Mouse (Mus musculus) embryonic stem cell, embryonic (primary cell): ENCODE data around the gene Chml.

ENCODE experiments used
- CTCF ChIA-PET, 4 experiments: fragments of 300-600 bp in 2 of 4; fragments of 350-600 bp in 2 of 4; sonication (Branson Sonifier 250); formaldehyde crosslinking; loops; one replicate each; lab custom pipeline; 2022; ENCODE audit warnings: inconsistent platforms in 2 of 4; lab: Charles Lee
- POLR2A ChIA-PET, 4 experiments: fragments of 300-600 bp in 2 of 4; fragments of 350-600 bp in 2 of 4; sonication (Branson Sonifier 250); formaldehyde crosslinking; loops; one replicate each; lab custom pipeline; 2022; ENCODE audit warnings: antibody characterized with exemption in 4 of 4, inconsistent platforms in 1 of 4; lab: Charles Lee

Gene Chml

GRCm38 (mm10) chr1:175692246-175692996 is at the start of gene Chml, which contains the start of gene Opn3:
Gene Chml, minus strand, starts transcription at chr1:175692901.
Gene Opn3, minus strand, starts transcription at chr1:175692776.
- POLR2A ChIA-PET: interaction anchor here in 3 of 4 experiments (0.6 to 2.3 kb wide), 38 partner anchors 8 to 1122 kb away, joined by 3 to 22 read pairs (median 3); partner anchors contain the start of genes Fh1 (in 2 of the 3), Cep170 (in 1 of the 3) and Sdccag8 (in 1 of the 3)
- CTCF ChIA-PET: interaction anchor here in 1 of 4 experiments (1.0 kb wide), 1 partner anchor 232 kb away, joined by 3 read pairs; no protein-coding TSS in a partner anchor

- CTCF ChIA-PET: no interaction called here
- POLR2A ChIA-PET: interaction anchor here in 2 of 4 experiments (0.9 to 1.5 kb wide), 3 partner anchors 13 to 33 kb away, joined by 3 to 4 read pairs (median 3); partner anchors contain the start of genes Chml (in 1 of the 2) and Opn3 (in 1 of the 2)
These were observed 33.1 kb upstream of the Chml start for GRCm38 (mm10) chr1:175725771-175726170.

GRCm38 (mm10) chr1:175716832-175717231 is 24.1 kb upstream of the Chml start:
- CTCF ChIA-PET: no interaction called here
- POLR2A ChIA-PET: no interaction called here

- ChIA-PET CTCF (no interaction called here), POLR2A (interaction anchor here in 3 of 4 experiments (0.5 to 2.7 kb wide), 14 partner anchors 11 to 87 kb away, joined by 3 to 22 read pairs (median 4); partner anchors contain the start of genes Chml (in 3 of the 3), Opn3 (in 3 of the 3) and Fh1 (in 2 of the 3))
These were observed 19.7 kb upstream of the Chml start for GRCm38 (mm10) chr1:175712338-175712909.

- ChIA-PET CTCF (no interaction called here), POLR2A (interaction anchor here in 1 of 4 experiments (1.1 kb wide), 1 partner anchor 15 kb away, joined by 3 read pairs; the partner anchor contains the start of genes Chml and Opn3)
These were observed 15.3 kb upstream of the Chml start for GRCm38 (mm10) chr1:175708013-175708412.

- ChIA-PET POLR2A (interaction anchor here in 2 of 4 experiments (1.0 to 1.1 kb wide), 2 partner anchors 15 kb away, joined by 3 read pairs; partner anchors contain the start of genes Chml (in 2 of the 2) and Opn3 (in 2 of the 2)), CTCF (no interaction called here)
These were observed 14.9 kb upstream of the Chml start for GRCm38 (mm10) chr1:175707599-175707998.

- POLR2A ChIA-PET: interaction anchor here in 2 of 4 experiments (0.8 to 3.8 kb wide), 4 partner anchors 8 to 11 kb away, joined by 3 to 21 read pairs (median 4); partner anchors contain the start of genes Chml (in 2 of the 2) and Opn3 (in 2 of the 2)
- CTCF ChIA-PET: no interaction called here
These were observed 8.4 kb upstream of the Chml start for GRCm38 (mm10) chr1:175701145-175701544.

- POLR2A ChIA-PET: interaction anchor here (0.6 to 3.8 kb wide), 9 partner anchors 8 to 1387 kb away, joined by 3 to 21 read pairs (median 4); partner anchors contain the start of gene Opn3 (in 1 of the 4)
- CTCF ChIA-PET: interaction anchor here in 2 of 4 experiments (0.6 to 0.7 kb wide), 2 partner anchors 10 to 68 kb away, joined by 3 to 10 read pairs; no protein-coding TSS in a partner anchor
These were observed 7.1 kb upstream of the Chml start for GRCm38 (mm10) chr1:175699796-175700195.

- ChIA-PET CTCF (interaction anchor here in 1 of 4 experiments (0.7 kb wide), 1 partner anchor 68 kb away, joined by 10 read pairs; no protein-coding TSS in a partner anchor), POLR2A (interaction anchor here in 3 of 4 experiments (0.6 to 3.8 kb wide), 7 partner anchors 7 to 1387 kb away, joined by 3 to 21 read pairs (median 6); partner anchors contain the start of gene Opn3 (in 1 of the 3))
These were observed 6.7 kb upstream of the Chml start for GRCm38 (mm10) chr1:175699375-175699774.

- CTCF ChIA-PET: no interaction called here
- POLR2A ChIA-PET: no interaction called here
These were observed 5.6 kb upstream of the Chml start, which contains the start of gene Wdr64 for GRCm38 (mm10) chr1:175698293-175698692. Gene Wdr64, plus strand, starts transcription at chr1:175698593.

GRCm38 (mm10) chr1:175693429-175693960 is 794 bp upstream of the Chml start:
- ChIA-PET CTCF (interaction anchor here in 1 of 4 experiments (1.0 kb wide), 1 partner anchor 230 kb away, joined by 3 read pairs; no protein-coding TSS in a partner anchor), POLR2A (interaction anchor here in 3 of 4 experiments (0.7 to 2.3 kb wide), 30 partner anchors 8 to 1121 kb away, joined by 3 to 22 read pairs (median 3); partner anchors contain the start of genes Fh1 (in 2 of the 3), Cep170 (in 1 of the 3) and Sdccag8 (in 1 of the 3))

GRCm38 (mm10) chr1:175692997-175693361 is 278 bp upstream of the Chml start:
- ChIA-PET CTCF (interaction anchor here in 1 of 4 experiments (1.0 kb wide), 1 partner anchor 231 kb away, joined by 3 read pairs; no protein-coding TSS in a partner anchor), POLR2A (interaction anchor here (0.6 to 2.3 kb wide), 39 partner anchors 8 to 1122 kb away, joined by 3 to 22 read pairs (median 3); partner anchors contain the start of genes Fh1 (in 2 of the 4), Cep170 (in 1 of the 4) and Sdccag8 (in 1 of the 4))

GRCm38 (mm10) chr1:175691686-175692245 is 935 bp downstream of the Chml start:
- CTCF ChIA-PET: no interaction called here
- POLR2A ChIA-PET: interaction anchor here in 3 of 4 experiments (0.6 to 2.2 kb wide), 8 partner anchors 8 to 216 kb away, joined by 3 to 13 read pairs (median 5); partner anchors contain the start of gene Fh1 (in 1 of the 3)

GRCm38 (mm10) chr1:175680995-175681394 is 11.7 kb downstream of the Chml start:
- CTCF ChIA-PET: no interaction called here
- POLR2A ChIA-PET: interaction anchor here in 2 of 4 experiments (0.6 to 1.4 kb wide), 5 partner anchors 12 to 1849 kb away, joined by 3 to 10 read pairs (median 4); partner anchors contain the start of genes Chml (in 2 of the 2) and Opn3 (in 2 of the 2)

- ChIA-PET POLR2A (interaction anchor here in 2 of 4 experiments (1.3 to 1.9 kb wide), 3 partner anchors 8 to 15 kb away, joined by 3 to 8 read pairs (median 3); partner anchors contain the start of genes Chml (in 1 of the 2) and Opn3 (in 1 of the 2)), CTCF (no interaction called here)
These were observed 15.2 kb downstream of the Chml start for GRCm38 (mm10) chr1:175677459-175677858.

GRCm38 (mm10) chr1:175675116-175675515 is 17.6 kb downstream of the Chml start:
- POLR2A ChIA-PET: interaction anchor here in 1 of 4 experiments (0.6 kb wide), 1 partner anchor 688 kb away, joined by 3 read pairs; no protein-coding TSS in a partner anchor
- CTCF ChIA-PET: no interaction called here
